Mouse (Mus musculus) stomach, postnatal 0 days (tissue): ENCODE data around the gene Msi2. TPM values are rescaled to one million over a fixed set of nuclear protein-coding genes. Genes with fewer than 3 reads are reported as not detected.

Experiments
- ATAC-seq: fragments of 200-750 bp; cut with Nextera tagmentation; 2 replicates; pipeline ENCODE4 v1.8.0; 2017; ENCODE audit not compliant: low FRiP score, low TSS enrichment
- DNase-seq: peaks from one replicate; pipeline ENCODE4 v3.0.0-alpha.2; 2016; ENCODE audit warnings: low spot score
- H3K27ac ChIP-seq: fragments of 300-500 bp; sonication (generic); replicated peaks from 2 replicates; pipeline ENCODE4 v1.5.1; 2014; ENCODE audit warnings: mild to moderate bottlenecking, control low read depth
- H3K27me3 ChIP-seq: fragments of 300-500 bp; sonication (generic); 2 replicates; pipeline ENCODE4 v1.6.1; 2014; ENCODE audit warnings: low read length; ENCODE audit not compliant: control insufficient read depth, insufficient read depth
- H3K36me3 ChIP-seq: fragments of 300-500 bp; sonication (generic); 2 replicates; pipeline ENCODE4 v1.6.1; 2014; ENCODE audit warnings: low read length, mixed read lengths; ENCODE audit not compliant: control insufficient read depth, insufficient read depth
- H3K4me1 ChIP-seq: fragments of 300-500 bp; sonication (generic); replicated peaks from 2 replicates; pipeline ENCODE4 v1.6.1; 2014; ENCODE audit warnings: antibody characterized with exemption; ENCODE audit not compliant: control insufficient read depth, insufficient read depth
- H3K4me2 ChIP-seq: fragments of 300-500 bp; sonication (generic); replicated peaks from 2 replicates; pipeline ENCODE4 v1.6.1; 2014; ENCODE audit warnings: low read depth, mild to moderate bottlenecking, control low read depth, moderate library complexity
- H3K4me3 ChIP-seq: fragments of 300-500 bp; sonication (generic); 2 replicates; pipeline ENCODE4 v1.5.1; 2014; ENCODE audit warnings: low read depth, low read length, control low read depth
- H3K9ac ChIP-seq: fragments of 300-500 bp; sonication (generic); 2 replicates; pipeline ENCODE4 v1.6.1; 2014; ENCODE audit warnings: mild to moderate bottlenecking, low read length, control low read depth, mixed read lengths
- H3K9me3 ChIP-seq: fragments of 300-500 bp; sonication (generic); 2 replicates; pipeline ENCODE4 v1.6.1; 2016; ENCODE audit warnings: low read length; ENCODE audit not compliant: control insufficient read depth
- CTCF ChIP-seq: IDR thresholded peaks from 2 replicates; pipeline ENCODE4 v1.5.1; 2016; ENCODE audit warnings: antibody characterized with exemption, low read depth, mild to moderate bottlenecking, moderate library complexity
- EP300 ChIP-seq: optimal IDR thresholded peaks from 2 replicates; pipeline ENCODE3; 2016; ENCODE audit warnings: antibody characterized with exemption
- WGBS: fragments of 180-500 bp; shearing (Covaris S2); extraction: QIAGEN DNeasy Blood & Tissue Kit; methylation state at CpG from one replicate; pipeline ENCODE4 v1.1.7; 2014; 5-methylcytosine and 5-hydroxymethylcytosine counted together
- polyA plus RNA-seq: library from polyadenylated mRNA; unstranded; fragments of >200 nt; fragmentation: Nextera tagmentation; extraction: Ambion mirVana; gene quantifications from 2 replicates; pipeline ENCODE4 v1.2.1, GENCODE M21; 2015

Gene Msi2
- polyA plus RNA-seq, 1 experiment from 2014 or later = 6.7 TPM

DNA sequence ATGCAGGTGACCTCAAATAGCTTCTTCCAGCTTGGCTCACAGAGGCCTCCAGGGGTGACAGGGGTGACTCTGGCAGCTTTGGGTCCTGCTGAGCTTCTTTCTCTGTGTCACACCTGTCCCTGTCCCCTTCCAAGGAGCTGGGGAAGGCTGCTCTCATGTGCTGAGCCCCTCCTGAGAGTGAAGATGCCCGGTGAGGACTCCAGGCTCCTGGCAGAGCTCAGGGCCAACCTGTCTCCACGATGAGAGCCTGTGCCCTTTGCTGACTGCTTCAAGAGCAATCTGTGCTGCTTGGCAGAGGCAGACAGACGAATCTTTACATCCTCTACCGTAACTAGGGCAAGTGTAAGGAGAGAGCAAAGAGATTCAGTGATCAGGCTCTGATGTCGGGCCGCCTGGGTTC is 407.5 kb downstream of the Msi2 start:
- WGBS = 78% methylated on average over 6 of the region's 6 CpGs
- Histone ChIP-seq H3K4me1 (no peaks in the 10 kb centered on the region), H3K4me3 (no peak overlapping the region), H3K27ac (no peak overlapping the region), H3K27me3 (no peaks in the 10 kb centered on the region), H3K9ac (no peak overlapping the region), H3K9me3 (no peaks in the 10 kb centered on the region), H3K36me3 (no peaks in the 10 kb centered on the region), H3K4me2 (no peak overlapping the region)
- ATAC-seq = no peak
- DNase-seq = no peak
- TF ChIP-seq CTCF (no peak), EP300 (no peak)

DNA sequence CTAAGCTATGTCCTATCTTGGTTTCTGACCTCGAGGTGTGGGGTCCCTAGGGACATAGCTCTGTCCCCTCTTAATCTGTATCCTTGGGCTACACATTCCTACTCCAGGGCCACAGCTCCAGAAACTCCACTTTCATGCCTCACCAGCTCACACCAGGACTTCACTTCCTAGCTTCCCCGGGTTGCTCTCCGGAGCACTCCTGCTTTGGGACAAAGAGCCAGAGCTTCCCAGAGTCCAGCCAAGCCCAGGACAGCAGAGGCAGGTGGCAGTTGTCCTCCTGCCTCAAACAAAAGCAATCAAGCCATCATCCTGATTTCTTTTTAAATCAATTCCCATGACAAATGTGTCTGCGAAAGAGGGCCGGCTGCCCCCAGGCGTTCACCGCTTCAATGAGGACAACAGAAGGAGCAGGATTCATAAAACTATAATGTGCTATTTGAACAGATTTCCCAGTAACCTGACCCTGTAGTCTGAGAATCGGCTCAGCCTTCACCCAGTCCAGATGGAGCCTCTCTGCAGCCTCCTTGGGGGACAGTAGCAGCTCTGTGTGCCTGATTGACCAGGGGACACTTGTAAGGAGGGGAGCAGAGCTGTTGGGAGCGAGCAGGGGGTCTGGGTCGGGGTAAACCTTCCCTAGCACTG is 409.1 kb downstream of the Msi2 start:
- 66% methylated on average over 10 of the region's 10 CpGs for WGBS
- Histone ChIP-seq H3K36me3 (no peaks in the 10 kb centered on the region), H3K4me1 (no peaks in the 10 kb centered on the region), H3K9me3 (no peaks in the 10 kb centered on the region), H3K9ac (no peak overlapping the region), H3K27me3 (no peaks in the 10 kb centered on the region), H3K4me3 (no peak overlapping the region), H3K4me2 (no peak overlapping the region), H3K27ac (no peak overlapping the region)
- ATAC-seq = no peak
- TF ChIP-seq EP300 = no peak
- TF ChIP-seq CTCF = no peak
- no peak for DNase-seq

DNA sequence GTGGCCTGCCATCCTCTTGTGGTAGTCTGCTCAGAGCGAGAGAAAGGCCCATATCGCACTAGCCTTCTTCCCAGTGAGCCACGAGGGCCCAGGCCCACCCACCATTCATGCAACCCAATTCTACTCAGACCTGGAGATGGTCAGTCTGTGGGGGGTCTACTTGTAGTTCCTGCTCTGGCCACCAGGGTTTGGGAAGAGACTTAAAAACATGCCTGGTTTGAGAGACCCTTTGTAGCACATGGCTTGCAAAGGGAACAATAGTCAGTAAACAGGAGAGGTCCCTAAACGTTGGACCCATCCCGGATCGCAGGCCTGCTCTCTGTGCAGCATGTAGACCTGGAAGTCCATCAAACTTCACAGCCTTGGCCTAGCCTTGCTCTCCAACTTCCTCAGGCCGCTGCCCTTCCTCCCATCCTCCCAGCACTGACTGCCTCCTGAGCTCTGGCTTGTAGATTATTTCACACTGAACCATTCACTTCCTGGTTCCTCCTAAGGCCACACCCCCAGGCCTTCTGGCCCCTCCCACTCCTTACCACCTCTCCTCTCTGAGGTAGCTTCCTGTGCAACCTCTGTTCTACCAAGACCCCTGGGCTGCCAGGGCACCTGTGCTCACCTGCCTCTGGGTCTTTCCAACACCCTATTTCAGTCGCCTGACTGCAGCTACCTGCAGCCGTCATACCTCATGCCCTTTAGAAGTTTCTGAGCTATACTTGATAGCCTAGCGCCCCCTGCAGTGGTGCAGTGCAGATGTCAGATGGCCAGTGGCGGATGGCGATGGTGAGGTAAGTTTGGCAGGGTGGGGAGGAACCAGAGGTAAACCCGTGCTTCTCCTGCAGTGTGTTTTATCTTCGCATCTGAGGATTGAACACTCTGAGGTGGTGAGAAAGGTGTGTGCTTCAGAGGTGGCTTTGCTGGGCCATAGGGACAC is 410.4 kb downstream of the Msi2 start:
- 80% methylated on average over 14 of the region's 14 CpGs for WGBS

DNA sequence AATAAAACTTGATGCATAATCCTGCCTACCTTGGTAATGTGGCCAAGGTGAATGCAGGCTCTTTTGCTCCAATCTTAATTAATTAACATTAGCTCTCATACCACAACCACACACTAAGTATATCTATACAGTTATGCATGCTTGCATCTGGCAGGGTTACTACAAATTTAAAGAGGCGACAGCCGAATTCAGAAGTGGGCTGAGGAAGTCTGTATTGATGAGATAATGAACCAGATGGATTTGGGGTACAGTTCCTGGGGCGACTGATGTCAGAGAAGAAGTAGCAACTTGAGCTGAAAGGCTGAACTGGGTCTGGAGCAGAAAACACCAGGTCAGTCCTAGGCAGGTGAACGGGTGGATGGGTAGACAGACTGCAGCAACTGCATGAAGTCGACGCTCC is 412.6 kb downstream of the Msi2 start:
- H3K4me1 ChIP-seq = no peaks in the 10 kb centered on the region
- 83% methylated on average over 6 of the region's 6 CpGs for WGBS
- no peak overlapping the region for H3K9ac ChIP-seq
- no peaks in the 10 kb centered on the region for H3K36me3 ChIP-seq
- H3K4me2 ChIP-seq = no peak overlapping the region
- DNase-seq = no peak
- no peaks in the 10 kb centered on the region for H3K27me3 ChIP-seq
- TF ChIP-seq EP300 (no peak), CTCF (no peak)
- H3K27ac ChIP-seq = no peak overlapping the region
- ATAC-seq = no peak
- no peaks in the 10 kb centered on the region for H3K9me3 ChIP-seq
- no peak overlapping the region for H3K4me3 ChIP-seq

More for the DNA sequence above, 410.4 kb downstream of the Msi2 start:
- peak; percentile 59; the same call in 1 of the 2 replicates for ATAC-seq
- H3K36me3 ChIP-seq = no peaks in the 10 kb centered on the region
- H3K9ac ChIP-seq = no peak overlapping the region
- peak; percentile 49 for DNase-seq
- H3K9me3 ChIP-seq = no peaks in the 10 kb centered on the region
- H3K27ac ChIP-seq = no peak overlapping the region
- no peaks in the 10 kb centered on the region for H3K4me1 ChIP-seq
- H3K27me3 ChIP-seq = no peaks in the 10 kb centered on the region
- TF ChIP-seq CTCF (no peak; the same call in 1 of the 2 replicates), EP300 (no peak)
- no peak overlapping the region for H3K4me3 ChIP-seq
- no peak overlapping the region for H3K4me2 ChIP-seq

DNA sequence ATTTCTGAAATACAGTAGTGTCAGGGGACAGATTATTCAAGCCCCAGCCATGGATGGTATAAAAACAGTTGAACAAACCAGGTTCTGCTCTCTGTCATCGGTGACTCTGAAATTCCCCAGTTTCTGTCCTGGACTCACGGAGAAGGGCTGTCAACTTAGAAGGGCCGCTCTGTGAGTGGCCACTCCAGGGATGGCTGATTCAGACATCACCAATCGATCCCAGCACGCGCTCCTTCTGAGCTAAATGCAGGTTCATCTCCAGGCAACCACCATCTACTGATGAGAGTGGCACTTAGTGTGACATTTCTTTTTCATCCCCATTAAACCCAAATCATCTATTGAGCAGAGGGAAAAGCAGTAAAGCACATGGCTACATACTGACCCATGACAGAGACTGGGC is 416.7 kb downstream of the Msi2 start:
- Histone ChIP-seq H3K4me2 (no peak overlapping the region), H3K4me3 (no peak overlapping the region), H3K27ac (no peak overlapping the region), H3K9me3 (no peaks in the 10 kb centered on the region), H3K9ac (no peak overlapping the region), H3K36me3 (no peaks in the 10 kb centered on the region), H3K27me3 (no peaks in the 10 kb centered on the region), H3K4me1 (no peaks in the 10 kb centered on the region)
- TF ChIP-seq CTCF = no peak
- no peak for TF ChIP-seq EP300
- DNase-seq (no peak), ATAC-seq (no peak)
- WGBS = 68% methylated on average over 6 of the region's 6 CpGs

DNA sequence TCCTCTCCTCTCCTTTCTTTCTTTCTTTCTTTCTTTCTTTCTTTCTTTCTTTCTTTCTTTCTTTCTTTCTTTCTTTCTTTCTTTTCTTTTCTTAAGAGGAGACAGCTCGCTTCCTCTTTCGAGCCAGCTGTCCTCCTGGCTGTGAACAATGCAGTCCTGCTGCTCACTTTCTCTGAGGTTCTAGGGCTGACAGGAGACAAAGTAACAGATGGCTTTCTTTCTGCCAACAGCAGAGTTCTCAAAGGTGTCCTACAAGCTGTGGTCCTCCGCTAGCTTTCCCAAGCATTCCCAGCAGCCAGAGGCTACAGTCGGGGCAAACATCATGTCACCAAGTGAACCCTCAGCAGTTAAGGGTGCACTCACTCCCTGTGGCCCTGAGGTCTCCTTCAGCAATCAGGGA is 419.0 kb downstream of the Msi2 start:
- TF ChIP-seq EP300 = no peak
- no peak for TF ChIP-seq CTCF
- Histone ChIP-seq H3K36me3 (no peaks in the 10 kb centered on the region), H3K4me2 (no peak overlapping the region), H3K27ac (no peak overlapping the region), H3K27me3 (no peaks in the 10 kb centered on the region), H3K9me3 (no peaks in the 10 kb centered on the region), H3K4me3 (no peak overlapping the region), H3K4me1 (no peaks in the 10 kb centered on the region), H3K9ac (no peak overlapping the region)
- ATAC-seq (no peak), DNase-seq (no peak)
- WGBS = 81% methylated on average over 4 of the region's 4 CpGs
